Mouse (Mus musculus): Measurements from ENCODE around the gene Dpyd. TPM values are rescaled to one million over a fixed set of nuclear protein-coding genes. Genes with fewer than 3 reads are reported as not detected.

Dpyd gene
- polyA plus RNA-seq, 1 experiment from 2014 or later = 2.9 TPM

GRCm38 (mm10) chr3:119329063-119329462 is 767.1 kb downstream of the Dpyd start:
- Histone ChIP-seq H3K4me1 (ENCODE audit: control insufficient read depth, insufficient read depth, low read length) (no peaks in the 10 kb centered on the region), H3K4me2 (no peak overlapping the region), H3K9me3 (ENCODE audit: control insufficient read depth, low read length) (no peaks in the 10 kb centered on the region), H3K9ac (ENCODE audit: low read length) (no peak overlapping the region), H3K36me3 (ENCODE audit: control insufficient read depth, insufficient read depth, low read length) (no peaks in the 10 kb centered on the region), H3K27ac (ENCODE audit: low read depth, low read length) (no peak overlapping the region), H3K4me3 (ENCODE audit: low read depth, low read length) (no peak overlapping the region), H3K27me3 (ENCODE audit: control insufficient read depth, insufficient read depth, low read length) (no peaks in the 10 kb centered on the region)
- WGBS = 76% methylated on average over 7 of the region's 7 CpGs
- DNase-seq (ENCODE audit: low spot score, missing footprints) (no peak), ATAC-seq (ENCODE audit: low FRiP score) (no peak)

GRCm38 (mm10) chr3:119333335-119334305 is 771.7 kb downstream of the Dpyd start:
- Histone ChIP-seq H3K27ac (ENCODE audit: low read depth, low read length) (no peak overlapping the region), H3K9me3 (ENCODE audit: control insufficient read depth, low read length) (no peaks in the 10 kb centered on the region), H3K27me3 (ENCODE audit: control insufficient read depth, insufficient read depth, low read length) (no peaks in the 10 kb centered on the region), H3K4me1 (ENCODE audit: control insufficient read depth, insufficient read depth, low read length) (no peaks in the 10 kb centered on the region), H3K9ac (ENCODE audit: low read length) (no peak overlapping the region), H3K36me3 (ENCODE audit: control insufficient read depth, insufficient read depth, low read length) (no peaks in the 10 kb centered on the region), H3K4me3 (ENCODE audit: low read depth, low read length) (no peak overlapping the region), H3K4me2 (no peak overlapping the region)
- no peak for ATAC-seq (ENCODE audit: low FRiP score)
- 24% methylated on average over 7 of the region's 7 CpGs for WGBS
- DNase-seq (ENCODE audit: low spot score, missing footprints) = no peak

- DNase-seq (ENCODE audit: low spot score, missing footprints) (no peak), ATAC-seq (ENCODE audit: low FRiP score) (peak; percentile 96)
- H3K9ac ChIP-seq (ENCODE audit: low read length) = no peak overlapping the region
- no peaks in the 10 kb centered on the region for H3K4me1 ChIP-seq (ENCODE audit: control insufficient read depth, insufficient read depth, low read length)
- no peaks in the 10 kb centered on the region for H3K9me3 ChIP-seq (ENCODE audit: control insufficient read depth, low read length)
- H3K36me3 ChIP-seq (ENCODE audit: control insufficient read depth, insufficient read depth, low read length) = no peaks in the 10 kb centered on the region
- H3K4me3 ChIP-seq (ENCODE audit: low read depth, low read length) = no peak overlapping the region
- WGBS = 49% methylated on average over 13 of the region's 13 CpGs
- H3K27me3 ChIP-seq (ENCODE audit: control insufficient read depth, insufficient read depth, low read length) = no peaks in the 10 kb centered on the region
- no peak overlapping the region for H3K27ac ChIP-seq (ENCODE audit: low read depth, low read length)
- H3K4me2 ChIP-seq = no peak overlapping the region
Measured at GRCm38 (mm10) chr3:119361555-119362385, 799.8 kb downstream of the Dpyd start.

- H3K27ac ChIP-seq (ENCODE audit: low read depth, low read length) = no peak overlapping the region
- peak; percentile 54 for ATAC-seq (ENCODE audit: low FRiP score)
Measured at GRCm38 (mm10) chr3:119362392-119362791, 800.5 kb downstream of the Dpyd start.

GRCm38 (mm10) chr3:119368931-119369330 is 807.0 kb downstream of the Dpyd start:
- 73% methylated on average over 2 of the region's 2 CpGs for WGBS
- no peak for DNase-seq (ENCODE audit: low spot score, missing footprints)
- no peaks in the 10 kb centered on the region for H3K27me3 ChIP-seq (ENCODE audit: control insufficient read depth, insufficient read depth, low read length)
- H3K36me3 ChIP-seq (ENCODE audit: control insufficient read depth, insufficient read depth, low read length) = no peaks in the 10 kb centered on the region
- no peaks in the 10 kb centered on the region for H3K9me3 ChIP-seq (ENCODE audit: control insufficient read depth, low read length)
- no peak overlapping the region for H3K4me3 ChIP-seq (ENCODE audit: low read depth, low read length)
- H3K4me1 ChIP-seq (ENCODE audit: control insufficient read depth, insufficient read depth, low read length) = no peaks in the 10 kb centered on the region
- no peak for ATAC-seq (ENCODE audit: low FRiP score)
- H3K27ac ChIP-seq (ENCODE audit: low read depth, low read length) = no peak overlapping the region
- H3K9ac ChIP-seq (ENCODE audit: low read length) = no peak overlapping the region
- H3K4me2 ChIP-seq = no peak overlapping the region

More at GRCm38 (mm10) chr3:119362392-119362791, 800.5 kb downstream of the Dpyd start:
- H3K4me3 ChIP-seq (ENCODE audit: low read depth, low read length) = no peak overlapping the region
- H3K27me3 ChIP-seq (ENCODE audit: control insufficient read depth, insufficient read depth, low read length) = no peaks in the 10 kb centered on the region
- H3K4me1 ChIP-seq (ENCODE audit: control insufficient read depth, insufficient read depth, low read length) = no peaks in the 10 kb centered on the region
- no peaks in the 10 kb centered on the region for H3K36me3 ChIP-seq (ENCODE audit: control insufficient read depth, insufficient read depth, low read length)
- H3K9ac ChIP-seq (ENCODE audit: low read length) = no peak overlapping the region
- no peak for DNase-seq (ENCODE audit: low spot score, missing footprints)
- WGBS = 84% methylated on average over 3 of the region's 3 CpGs
- no peaks in the 10 kb centered on the region for H3K9me3 ChIP-seq (ENCODE audit: control insufficient read depth, low read length)
- H3K4me2 ChIP-seq = no peak overlapping the region

GRCm38 (mm10) chr3:119381119-119381518 is 819.2 kb downstream of the Dpyd start:
- Histone ChIP-seq H3K27me3 (ENCODE audit: control insufficient read depth, insufficient read depth, low read length) (peaks cover 29% of the 10 kb centered on the region), H3K9me3 (ENCODE audit: control insufficient read depth, low read length) (no peaks in the 10 kb centered on the region), H3K4me1 (ENCODE audit: control insufficient read depth, insufficient read depth, low read length) (no peaks in the 10 kb centered on the region), H3K4me2 (no peak overlapping the region), H3K9ac (ENCODE audit: low read length) (no peak overlapping the region), H3K36me3 (ENCODE audit: control insufficient read depth, insufficient read depth, low read length) (no peaks in the 10 kb centered on the region), H3K27ac (ENCODE audit: low read depth, low read length) (no peak overlapping the region), H3K4me3 (ENCODE audit: low read depth, low read length) (no peak overlapping the region)
- ATAC-seq (ENCODE audit: low FRiP score) = no peak
- DNase-seq (ENCODE audit: low spot score, missing footprints) = peak; percentile 68
- WGBS = 68% methylated on average over 1 of the region's 1 CpGs

GRCm38 (mm10) chr3:119382395-119382794 is 820.5 kb downstream of the Dpyd start:
- Histone ChIP-seq H3K27ac (ENCODE audit: low read depth, low read length) (no peak overlapping the region), H3K36me3 (ENCODE audit: control insufficient read depth, insufficient read depth, low read length) (no peaks in the 10 kb centered on the region), H3K27me3 (ENCODE audit: control insufficient read depth, insufficient read depth, low read length) (peaks cover 33% of the 10 kb centered on the region), H3K4me3 (ENCODE audit: low read depth, low read length) (no peak overlapping the region), H3K9ac (ENCODE audit: low read length) (no peak overlapping the region), H3K4me2 (no peak overlapping the region), H3K9me3 (ENCODE audit: control insufficient read depth, low read length) (no peaks in the 10 kb centered on the region), H3K4me1 (ENCODE audit: control insufficient read depth, insufficient read depth, low read length) (no peaks in the 10 kb centered on the region)
- WGBS = 100% methylated on average over 1 of the region's 1 CpGs
- DNase-seq (ENCODE audit: low spot score, missing footprints) (peak; percentile 60), ATAC-seq (ENCODE audit: low FRiP score) (no peak)

GRCm38 (mm10) chr3:119387332-119388105 is 825.6 kb downstream of the Dpyd start:
- Histone ChIP-seq H3K36me3 (ENCODE audit: control insufficient read depth, insufficient read depth, low read length) (no peaks in the 10 kb centered on the region), H3K4me3 (ENCODE audit: low read depth, low read length) (no peak overlapping the region), H3K4me2 (peak overlapping the region; percentile 28), H3K9me3 (ENCODE audit: control insufficient read depth, low read length) (no peaks in the 10 kb centered on the region), H3K9ac (ENCODE audit: low read length) (peak overlapping the region; percentile 36), H3K27ac (ENCODE audit: low read depth, low read length) (peak overlapping the region; percentile 22), H3K27me3 (ENCODE audit: control insufficient read depth, insufficient read depth, low read length) (peaks cover 45% of the 10 kb centered on the region), H3K4me1 (ENCODE audit: control insufficient read depth, insufficient read depth, low read length) (peaks cover 5% of the 10 kb centered on the region; the same call in 1 of the 2 replicates)
- ATAC-seq (ENCODE audit: low FRiP score) (peak; percentile 87), DNase-seq (ENCODE audit: low spot score, missing footprints) (peak; percentile 94)
- 19% methylated on average over 26 of the region's 26 CpGs for WGBS

Data from midbrain, embryonic 11.5 days (tissue).